Mouse (Mus musculus): Measurements from ENCODE around the gene Fbxl2.

- TF ChIP-seq CTCF (IDR thresholded peaks at IDR 0.05; ENCODE audit: borderline replicate concordance, insufficient read depth, low read length) (no peak), POLR2A (IDR thresholded peaks at IDR 0.05; ENCODE audit: low read depth, low read length) (no peak)
Observed at GRCm38 (mm10) chr9:113931375-113932099, 114.5 kb downstream of the Fbxl2 start.

All from embryonic fibroblast, embryonic 13.5 days (primary cell).